In the genomic region with DNA sequence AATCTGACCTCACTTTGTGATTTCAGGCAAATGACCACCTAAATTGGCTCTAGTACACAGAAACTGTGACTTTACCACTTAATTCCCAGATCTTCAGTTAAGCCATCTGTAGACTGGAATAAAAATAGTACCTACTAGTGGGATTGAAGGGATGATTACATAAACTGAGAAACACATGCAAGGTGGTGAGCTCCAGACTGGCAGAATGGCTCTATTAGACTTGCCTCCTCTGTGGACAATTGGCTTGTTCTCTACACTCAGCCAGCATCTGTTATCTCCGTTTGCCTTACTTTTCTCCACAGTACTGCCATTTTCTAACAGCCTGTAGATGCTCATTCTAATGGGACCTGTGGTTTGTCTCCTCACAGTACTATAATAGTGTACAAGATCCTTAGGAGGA, we compare ENCODE assay signal across 26 mouse cellular contexts. TPM values are rescaled to one million over a fixed set of nuclear protein-coding genes. Genes with fewer than 3 reads are reported as not detected.
DNase-seq lines count a peak whose midpoint lies in the region; ATAC-seq and TF ChIP-seq lines count a peak whose summit lies in the region.
"Had no signal": no experiment of that assay in that cellular context is flagged by ENCODE, and none has a peak within 500 bp of the region (broad histone marks: within the 10 kb centered on the region; RNA-seq: fewer than 3 reads in every experiment).

No protein-coding gene starts in this region.

- no peaks in the 10 kb centered on the region for H3K36me3 ChIP-seq in forebrain, postnatal 0 days (ENCODE audit: insufficient read depth)
- H3K36me3 ChIP-seq: G1E; heart, embryonic 15.5 days; intestine, embryonic 15.5 days; limb, embryonic 10.5 days; limb, embryonic 15.5 days; liver, embryonic 13.5 days had no signal

- no peak for DNase-seq in frontal cortex, postnatal 25 days (ENCODE audit: low spot score in 2 of 2)
- peak; percentile 74 for DNase-seq in brain, adult 2 months (ENCODE audit: low read depth, low spot score)
- DNase-seq in cerebellum, adult 2 months: peak; percentile 26 to 79
- peak; percentile 25 to 59 for DNase-seq in cerebellum, postnatal 14 days
- no peak for DNase-seq in lung, postnatal 14 days
- DNase-seq in forebrain, postnatal 0 days: no peak
- DNase-seq: adrenal gland, postnatal 14 days; gastrocnemius, postnatal 14 days; kidney, adult 2 months; kidney, postnatal 36 days; liver, embryonic 13.5 days; lung, adult 18-20 months; midbrain, embryonic 14.5 days; thymus, postnatal 14 days had no signal

- H3K9ac ChIP-seq in forebrain, postnatal 0 days: no peak overlapping the region
- H3K9ac ChIP-seq: forebrain, embryonic 13.5 days; heart, embryonic 15.5 days; intestine, embryonic 15.5 days; limb, embryonic 15.5 days; liver, embryonic 13.5 days had no signal

- H3K27me3 ChIP-seq in cerebellum, adult 2 months (ENCODE audit: control insufficient read depth, insufficient read depth, low read length): no peaks in the 10 kb centered on the region
- no peaks in the 10 kb centered on the region for H3K27me3 ChIP-seq in forebrain, postnatal 0 days (ENCODE audit: insufficient read depth, low read length)
- H3K27me3 ChIP-seq: forebrain, embryonic 13.5 days; heart, embryonic 15.5 days; intestine, embryonic 15.5 days; limb, embryonic 15.5 days; liver, embryonic 13.5 days; Patski had no signal

- 8% methylated on average over 1 of the region's 1 CpGs for WGBS in cerebellum, adult 2 months
- 77% methylated on average over 1 of the region's 1 CpGs for WGBS in forebrain, postnatal 0 days

- no peak for TF ChIP-seq CTCF in cerebellum, adult 2 months (IDR thresholded peaks at IDR 0.05; ENCODE audit: borderline replicate concordance, insufficient read depth, low read depth, low read length)
- no peak for TF ChIP-seq CTCF in forebrain, postnatal 0 days (IDR thresholded peaks at IDR 0.05; ENCODE audit: low read depth)

- H3K4me2 ChIP-seq in forebrain, postnatal 0 days (ENCODE audit: low read depth): no peak overlapping the region
- H3K4me2 ChIP-seq: forebrain, embryonic 13.5 days; heart, embryonic 15.5 days; intestine, embryonic 15.5 days; limb, embryonic 15.5 days; liver, embryonic 13.5 days had no signal

- no peaks in the 10 kb centered on the region for H3K9me3 ChIP-seq in forebrain, postnatal 0 days (ENCODE audit: low read length)
- H3K9me3 ChIP-seq: heart, embryonic 15.5 days; intestine, embryonic 15.5 days; limb, embryonic 10.5 days; limb, embryonic 15.5 days; liver, embryonic 13.5 days had no signal

- ATAC-seq in frontal cortex, adult (ENCODE audit: low TSS enrichment): peak; percentile 88
- ATAC-seq in forebrain, postnatal 0 days: no peak
- ATAC-seq in megakaryocyte, adult 5-6 weeks (ENCODE audit: poor library complexity, severe bottlenecking): no peak
- ATAC-seq: forebrain, embryonic 13.5 days; hindbrain, postnatal 0 days; intestine, embryonic 15.5 days; lung, postnatal 0 days; Patski had no signal

- no peak for TF ChIP-seq POLR2A in cerebellum, adult 2 months (IDR thresholded peaks at IDR 0.05; ENCODE audit: borderline replicate concordance, insufficient read depth, low read length)

- H3K4me3 ChIP-seq in cerebellum, adult 2 months (replicated peaks; ENCODE audit: insufficient read depth, low read depth, low read length): no peak overlapping the region
- H3K4me3 ChIP-seq in forebrain, postnatal 0 days (ENCODE audit: low read depth, low read length): no peak overlapping the region
- H3K4me3 ChIP-seq: forebrain, embryonic 13.5 days; heart, embryonic 15.5 days; intestine, embryonic 15.5 days; limb, embryonic 10.5 days; limb, embryonic 15.5 days; liver, embryonic 13.5 days had no signal

- H3K4me1 ChIP-seq in cerebellum, adult 2 months (ENCODE audit: control insufficient read depth, insufficient read depth, low read length): no peaks in the 10 kb centered on the region
- no peaks in the 10 kb centered on the region for H3K4me1 ChIP-seq in forebrain, postnatal 0 days (ENCODE audit: insufficient read depth)
- H3K4me1 ChIP-seq: forebrain, embryonic 13.5 days; heart, embryonic 15.5 days; intestine, embryonic 15.5 days; limb, embryonic 10.5 days; limb, embryonic 15.5 days; liver, embryonic 13.5 days had no signal

- H3K27ac ChIP-seq in cerebellum, adult 2 months (ENCODE audit: insufficient read depth, low read length): no peak overlapping the region
- H3K27ac ChIP-seq in forebrain, postnatal 0 days (ENCODE audit: low read depth, low read length): no peak overlapping the region
- H3K27ac ChIP-seq: forebrain, embryonic 13.5 days; heart, embryonic 15.5 days; hindbrain, postnatal 0 days; intestine, embryonic 15.5 days; limb, embryonic 10.5 days; limb, embryonic 15.5 days; liver, embryonic 13.5 days; macrophage had no signal

RNA-seq across cellular contexts. Expression of a gene that starts 49.0 kb away (rescaled TPM):
- polyA plus RNA-seq in cerebellum, adult 2 months (2012; rRNA removed): 0.57 and 0.72 TPM in 2 replicates
- 2.8 and 3.1 TPM in 2 replicates for total RNA-seq in forebrain, postnatal 0 days (2014; rRNA removed)
- polyA plus RNA-seq in forebrain, postnatal 0 days (2015; fragmentation: Nextera tagmentation; extraction: Ambion mirVana): 6.5 and 6.6 TPM in 2 replicates
- 11.9 and 14.3 TPM in 2 replicates for total RNA-seq in megakaryocyte, adult 5-6 weeks (2015)
- 59.4 and 69.1 TPM in 2 replicates for total RNA-seq in megakaryocyte, adult 5-6 weeks (2017)

Comparison
In these comparisons a context has a peak if more than half of its experiments do, and no peak if none do; other contexts are left out.
1. DNase-seq: peak in brain, adult 2 months (single experiment), cerebellum, adult 2 months (2 of 2) and cerebellum, postnatal 14 days (2 of 2); none in frontal cortex, postnatal 25 days (0 of 2), lung, postnatal 14 days (single experiment) and forebrain, postnatal 0 days (single experiment).